Mouse (Mus musculus) intestine, embryonic 14.5 days (tissue): ENCODE data around the gene Atg2b. TPM values are rescaled to one million over a fixed set of nuclear protein-coding genes. Genes with fewer than 3 reads are reported as not detected.

ENCODE experiments used
- ATAC-seq: fragments of 200-750 bp; cut with Nextera tagmentation; replicated peaks from 2 replicates; pipeline ENCODE4 v1.8.0; 2017; ENCODE audit warnings: low read depth, moderate number of reproducible peaks, moderate TSS enrichment, moderate library complexity; ENCODE audit not compliant: low FRiP score, low TSS enrichment
- DNase-seq: peaks from one replicate; pipeline ENCODE4 v3.0.0-alpha.2; 2018; ENCODE audit warnings: low spot score
- H3K27ac ChIP-seq: fragments of 300-500 bp; sonication (generic); 2 replicates; pipeline ENCODE4 v1.5.1; 2014; ENCODE audit warnings: low read depth, mild to moderate bottlenecking, control low read depth
- H3K27me3 ChIP-seq: fragments of 300-500 bp; sonication (generic); replicated peaks from 2 replicates; pipeline ENCODE4 v1.6.1; 2014; ENCODE audit warnings: low read length, control low read depth; ENCODE audit not compliant: control insufficient read depth, insufficient read depth
- H3K36me3 ChIP-seq: fragments of 300-500 bp; sonication (generic); 2 replicates; pipeline ENCODE4 v1.6.1; 2014; ENCODE audit warnings: low read length, control low read depth; ENCODE audit not compliant: control insufficient read depth, insufficient read depth
- H3K4me1 ChIP-seq: fragments of 300-500 bp; sonication (generic); replicated peaks from 2 replicates; pipeline ENCODE4 v1.6.1; 2014; ENCODE audit warnings: low read length, control low read depth, mixed read lengths; ENCODE audit not compliant: control insufficient read depth, insufficient read depth
- H3K4me2 ChIP-seq: fragments of 300-500 bp; sonication (generic); 2 replicates; pipeline ENCODE4 v1.6.1; 2014; ENCODE audit warnings: low read length
- H3K4me3 ChIP-seq: fragments of 300-500 bp; sonication (generic); 2 replicates; pipeline ENCODE4 v1.5.1; 2014; ENCODE audit warnings: low read depth, low read length, control low read depth, mixed read lengths
- H3K9ac ChIP-seq: fragments of 300-500 bp; sonication (generic); 2 replicates; pipeline ENCODE4 v1.6.1; 2014; ENCODE audit warnings: mild to moderate bottlenecking, low read length
- H3K9me3 ChIP-seq: fragments of 300-500 bp; sonication (generic); 2 replicates; pipeline ENCODE4 v1.6.1; 2016; ENCODE audit warnings: low read length, control low read depth; ENCODE audit not compliant: control insufficient read depth
- WGBS: fragments of 180-500 bp; shearing (Covaris S2); extraction: QIAGEN DNeasy Blood & Tissue Kit; methylation state at CpG from one replicate; pipeline ENCODE4 v1.1.7; 2014; 5-methylcytosine and 5-hydroxymethylcytosine counted together
- polyA plus RNA-seq: library from polyadenylated mRNA; unstranded; fragments of >200 nt; fragmentation: Nextera tagmentation; extraction: Ambion mirVana; gene quantifications from 2 replicates; pipeline ENCODE4 v1.2.1, GENCODE M21; 2014

Atg2b gene
- polyA plus RNA-seq, 1 experiment from 2014 or later = 17.8 TPM

DNA sequence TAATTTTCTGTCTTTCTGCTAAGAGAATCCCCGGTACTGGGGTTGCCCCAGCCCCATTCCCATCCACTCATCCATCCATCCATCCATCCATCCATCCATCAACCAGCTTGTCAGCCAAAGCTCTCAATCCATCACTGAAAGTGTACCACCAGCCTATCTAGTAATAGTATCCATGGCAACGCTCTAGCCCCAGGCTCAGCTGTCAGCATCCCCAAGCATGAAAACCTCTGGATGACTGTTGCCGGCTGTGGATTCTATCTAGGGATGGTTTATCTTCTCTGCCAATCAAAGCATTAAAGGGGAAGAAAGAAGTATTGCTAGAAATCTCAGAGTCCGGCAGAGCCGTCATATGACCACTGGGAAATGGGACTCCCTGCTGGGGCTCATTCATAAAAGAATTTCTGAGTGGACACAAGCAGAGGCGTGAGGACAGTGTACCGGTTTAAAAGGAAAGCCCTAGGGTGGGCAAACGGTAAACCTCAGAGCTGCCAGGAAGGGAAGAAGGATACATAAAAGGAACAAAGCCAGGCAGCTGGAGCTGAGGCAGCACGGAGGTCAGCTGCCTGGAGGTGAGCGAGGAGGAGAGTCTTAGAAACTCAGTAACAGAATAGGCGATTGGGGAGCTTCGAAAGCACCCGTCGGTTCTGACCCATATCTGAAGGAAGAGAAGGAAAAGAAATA lies 36.6 kb upstream of the Atg2b start:
- Histone ChIP-seq H3K4me2 (no peak overlapping the region), H3K4me3 (no peak overlapping the region), H3K9me3 (no peaks in the 10 kb centered on the region), H3K4me1 (no peaks in the 10 kb centered on the region), H3K9ac (no peak overlapping the region), H3K36me3 (no peaks in the 10 kb centered on the region), H3K27ac (no peak overlapping the region), H3K27me3 (no peaks in the 10 kb centered on the region)
- 67% methylated on average over 14 of the region's 14 CpGs for WGBS
- ATAC-seq = no peak
- DNase-seq = no peak

DNA sequence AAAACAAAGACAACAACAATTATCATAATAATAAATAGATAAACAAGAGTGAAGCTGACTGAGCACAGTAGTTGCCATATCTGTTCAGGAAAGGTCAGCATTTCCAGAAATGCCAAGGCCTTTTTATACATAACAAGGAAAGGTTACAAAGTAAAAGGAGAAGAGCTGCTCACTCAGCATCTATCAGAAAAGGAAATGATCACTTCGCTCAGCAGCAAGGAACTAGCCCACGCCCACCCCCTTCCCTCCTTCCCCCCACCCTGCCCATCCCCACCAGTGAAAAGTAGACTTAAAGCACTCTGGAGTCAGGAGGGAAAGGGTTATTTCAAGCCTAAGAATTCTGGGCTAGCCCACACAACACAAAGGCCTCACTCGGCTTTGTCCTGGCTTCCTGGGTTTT lies 35.2 kb upstream of the Atg2b start:
- Histone ChIP-seq H3K9me3 (no peaks in the 10 kb centered on the region), H3K36me3 (no peaks in the 10 kb centered on the region), H3K4me3 (no peak overlapping the region), H3K27me3 (no peaks in the 10 kb centered on the region), H3K4me2 (no peak overlapping the region), H3K9ac (no peak overlapping the region), H3K27ac (no peak overlapping the region), H3K4me1 (no peaks in the 10 kb centered on the region)
- no peak for ATAC-seq
- WGBS = 79% methylated on average over 3 of the region's 3 CpGs
- no peak for DNase-seq

DNA sequence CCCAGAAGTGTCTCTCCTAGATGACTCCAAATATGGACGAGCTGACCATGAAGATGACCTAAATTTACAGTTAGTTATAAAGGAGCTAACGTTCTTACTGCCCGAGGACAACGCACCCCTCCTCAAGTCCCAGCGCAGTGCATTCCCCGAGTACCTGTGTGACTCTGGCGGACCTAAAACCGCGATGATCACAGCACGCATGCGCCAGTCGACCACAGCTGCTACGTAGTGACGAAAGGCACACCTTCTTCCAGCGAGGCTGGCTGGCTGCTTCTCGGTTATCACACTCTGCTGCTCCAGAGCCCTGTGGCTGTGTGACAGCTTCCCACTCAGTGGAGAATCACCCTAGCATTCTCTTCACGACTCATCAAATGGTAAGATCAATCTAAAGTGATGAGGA lies 33.6 kb upstream of the Atg2b start:
- ATAC-seq (no peak), DNase-seq (no peak)
- no peaks in the 10 kb centered on the region for H3K9me3 ChIP-seq
- H3K4me2 ChIP-seq = 0 out of 2 replicates have a peak overlapping the region, but pooled peaks have one; percentile 1
- no peak overlapping the region for H3K4me3 ChIP-seq
- H3K4me1 ChIP-seq = no peaks in the 10 kb centered on the region
- H3K36me3 ChIP-seq = no peaks in the 10 kb centered on the region
- no peak overlapping the region for H3K9ac ChIP-seq
- H3K27me3 ChIP-seq = no peaks in the 10 kb centered on the region
- 57% methylated on average over 17 of the region's 17 CpGs for WGBS
- H3K27ac ChIP-seq = no peak overlapping the region

DNA sequence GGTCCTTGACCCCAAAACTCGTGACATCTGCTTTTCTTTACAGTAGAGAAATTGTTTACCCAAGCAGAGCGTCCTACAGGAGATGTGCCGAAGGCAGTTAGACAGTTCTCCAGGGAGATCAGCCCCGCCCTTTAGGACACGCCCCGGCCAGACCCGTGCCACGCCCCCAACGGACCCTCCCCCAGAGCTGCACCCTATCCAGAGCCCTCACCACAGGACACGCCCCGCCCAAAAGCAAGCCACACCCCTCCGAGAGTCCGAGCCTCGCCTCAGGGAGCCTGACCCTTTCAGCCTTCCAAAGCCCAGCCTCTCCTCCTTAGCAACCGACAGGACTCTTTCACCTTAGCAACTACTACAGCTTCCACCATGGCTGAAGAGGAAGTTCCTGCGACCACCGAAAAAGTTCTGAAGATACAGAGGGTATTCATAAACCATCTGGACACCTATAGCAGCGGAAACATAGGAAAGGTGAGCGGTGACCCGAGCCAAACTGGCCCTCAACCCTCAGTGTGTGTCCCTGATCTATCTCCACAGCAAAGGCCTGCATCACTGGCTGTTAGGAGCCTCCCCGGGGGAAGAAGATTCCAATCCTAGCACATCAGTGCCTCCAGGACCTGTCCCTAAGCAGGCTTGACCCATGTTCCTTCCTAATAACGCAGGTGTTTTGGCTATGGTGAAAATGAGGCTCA lies 20.9 kb upstream of the Atg2b start, which contains the start of gene Ak7:
Gene Ak7, plus strand, starts transcription at position 178 of the 689 bp plus-strand sequence.
- ATAC-seq = peak; percentile 91
- 12% methylated on average over 22 of the region's 22 CpGs for WGBS
- H3K9ac ChIP-seq = no peak within 1 kb of the TSS

DNA sequence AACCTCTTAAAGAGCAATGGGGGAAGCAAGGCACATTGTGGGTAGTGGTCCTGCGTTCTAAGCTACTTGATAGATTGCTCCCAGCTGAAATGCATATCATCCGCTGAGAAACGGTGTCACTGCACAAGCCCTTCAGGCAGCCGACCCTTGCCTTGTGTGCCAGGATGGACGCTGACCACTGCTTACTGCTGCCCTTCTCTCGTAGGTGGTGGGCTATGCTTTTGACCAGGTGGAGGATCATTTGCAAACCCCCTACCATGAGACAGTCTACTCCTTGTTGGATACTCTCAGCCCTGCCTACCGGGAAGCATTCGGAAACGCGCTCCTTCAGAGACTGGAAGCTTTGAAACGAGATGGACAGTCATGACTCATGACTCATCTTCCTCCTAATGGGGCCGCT lies 15.4 kb upstream of the Atg2b start:
- no peak overlapping the region for H3K27ac ChIP-seq
- H3K9me3 ChIP-seq = no peaks in the 10 kb centered on the region
- H3K27me3 ChIP-seq = no peaks in the 10 kb centered on the region
- H3K9ac ChIP-seq = no peak overlapping the region
- H3K36me3 ChIP-seq = peaks cover 27% of the 10 kb centered on the region
- no peaks in the 10 kb centered on the region for H3K4me1 ChIP-seq
- H3K4me2 ChIP-seq = no peak overlapping the region
- no peak overlapping the region for H3K4me3 ChIP-seq
- no peak for ATAC-seq
- WGBS = 95% methylated on average over 12 of the region's 12 CpGs
- no peak for DNase-seq

More for the DNA sequence above, 20.9 kb upstream of the Atg2b start, which contains the start of gene Ak7:
- Histone ChIP-seq H3K9me3 (no peaks in the 10 kb centered on the region), H3K4me2 (peak within 1 kb of the TSS; percentile 43), H3K27me3 (no peaks in the 10 kb centered on the region), H3K27ac (no peak within 1 kb of the TSS), H3K36me3 (peaks cover 12% of the 10 kb centered on the region), H3K4me1 (no peaks in the 10 kb centered on the region), H3K4me3 (no peak within 1 kb of the TSS)
- peak; percentile 88 for DNase-seq

DNA sequence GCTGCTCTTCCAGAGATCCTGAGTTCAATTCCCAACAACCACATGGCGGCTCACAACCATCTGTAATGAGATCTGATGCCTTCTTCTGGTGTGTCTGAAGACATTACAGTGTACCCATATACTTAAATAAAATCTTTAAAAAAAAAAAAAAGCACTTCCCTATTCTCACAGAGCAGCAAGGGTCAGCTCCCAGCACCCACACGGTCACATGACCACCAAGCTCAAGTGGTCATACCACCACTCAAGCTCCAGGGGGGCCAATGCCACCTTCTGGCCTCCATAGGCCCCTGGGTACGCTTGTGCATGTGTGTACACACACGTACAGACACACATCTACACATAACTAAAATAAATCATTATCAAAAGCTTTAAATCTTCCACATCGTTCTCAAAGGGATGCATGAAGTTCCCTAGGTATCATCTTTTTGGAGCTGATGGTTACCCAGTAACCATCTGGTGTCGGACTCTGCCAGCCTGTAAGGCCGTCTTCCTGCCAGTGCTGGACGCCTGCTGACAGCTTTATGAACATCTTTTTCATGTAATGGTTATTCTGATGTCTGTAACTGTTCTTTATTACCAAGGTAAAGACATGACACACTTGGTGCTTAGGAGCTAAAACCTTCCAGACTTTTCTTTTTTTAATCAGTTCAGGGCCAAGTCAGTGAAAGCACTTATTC lies 12.2 kb upstream of the Atg2b start:
- no peaks in the 10 kb centered on the region for H3K4me1 ChIP-seq
- no peak overlapping the region for H3K4me3 ChIP-seq
- no peaks in the 10 kb centered on the region for H3K27me3 ChIP-seq
- H3K36me3 ChIP-seq = peaks cover 31% of the 10 kb centered on the region
- WGBS = 88% methylated on average over 8 of the region's 8 CpGs
- H3K4me2 ChIP-seq = no peak overlapping the region
- H3K27ac ChIP-seq = no peak overlapping the region
- ATAC-seq = no peak
- H3K9me3 ChIP-seq = no peaks in the 10 kb centered on the region
- no peak overlapping the region for H3K9ac ChIP-seq
- DNase-seq = no peak

DNA sequence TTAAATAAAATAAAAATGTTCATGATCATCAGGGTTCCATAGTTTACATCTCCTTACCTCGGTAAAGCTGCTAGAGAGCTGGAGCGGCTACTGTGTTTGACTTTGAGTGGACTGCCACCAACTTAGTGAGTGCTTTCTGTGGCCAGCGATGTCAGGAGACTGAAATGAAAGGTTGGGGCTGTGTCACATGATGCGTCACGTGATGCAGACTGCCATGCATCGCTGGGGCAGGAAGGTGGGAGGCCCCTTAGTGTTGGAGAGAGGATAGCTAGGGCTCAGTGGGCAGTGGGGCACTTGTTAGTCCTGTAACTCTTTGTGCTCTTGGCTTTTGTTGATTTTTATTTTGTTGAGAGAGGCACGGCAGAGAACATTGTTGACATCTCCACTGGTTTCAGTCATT lies 10.8 kb upstream of the Atg2b start:
- H3K4me1 ChIP-seq = no peaks in the 10 kb centered on the region
- H3K4me3 ChIP-seq = no peak overlapping the region
- no peaks in the 10 kb centered on the region for H3K27me3 ChIP-seq
- peaks cover 18% of the 10 kb centered on the region for H3K36me3 ChIP-seq
- H3K9ac ChIP-seq = no peak overlapping the region
- no peak overlapping the region for H3K4me2 ChIP-seq
- no peaks in the 10 kb centered on the region for H3K9me3 ChIP-seq
- ATAC-seq (no peak), DNase-seq (no peak)
- 83% methylated on average over 7 of the region's 7 CpGs for WGBS
- no peak overlapping the region for H3K27ac ChIP-seq

DNA sequence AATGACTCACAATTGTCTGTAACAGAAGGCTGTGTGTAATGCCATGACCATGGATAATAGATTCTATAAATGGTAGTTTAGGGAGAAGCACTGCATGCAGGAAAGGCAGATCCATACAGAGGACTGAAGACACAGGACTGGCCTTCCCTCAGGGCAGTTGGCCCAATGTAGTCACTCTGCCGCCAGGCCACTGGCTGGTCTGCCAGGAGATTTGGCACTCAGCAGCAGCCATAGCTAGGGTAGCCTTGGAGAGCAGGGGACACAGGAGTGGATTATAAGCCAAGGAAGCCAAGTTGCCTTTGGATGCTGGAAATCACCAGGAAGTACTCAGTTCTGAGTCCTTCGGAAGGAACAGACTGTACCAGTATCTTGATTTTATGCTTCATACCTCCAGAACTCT lies 9.0 kb upstream of the Atg2b start:
- H3K4me1 ChIP-seq = no peaks in the 10 kb centered on the region
- WGBS = 95% methylated on average over 2 of the region's 2 CpGs
- H3K4me3 ChIP-seq = no peak overlapping the region
- no peak overlapping the region for H3K9ac ChIP-seq
- ATAC-seq = no peak
- peaks cover 20% of the 10 kb centered on the region; the same call in 1 of the 2 replicates for H3K36me3 ChIP-seq
- H3K27ac ChIP-seq = no peak overlapping the region
- no peak for DNase-seq
- H3K27me3 ChIP-seq = no peaks in the 10 kb centered on the region
- H3K4me2 ChIP-seq = no peak overlapping the region
- H3K9me3 ChIP-seq = no peaks in the 10 kb centered on the region
